Mouse (Mus musculus) layer of hippocampus, postnatal 10 days (tissue): Measurements from ENCODE around the gene Akap8. TPM values are rescaled to one million over a fixed set of nuclear protein-coding genes. Genes with fewer than 3 reads are reported as not detected.

Experiments used
- total RNA-seq, 2 experiments: library from RNA; stranded (reverse); gene quantifications; 2 replicates each; pipeline ENCODE4 v1.2.3; 2021

The Akap8 gene
- total RNA-seq, 2 experiments from 2014 or later: 88.7 to 112 TPM

Other genes starting within 250 kb of the Akap8 start
- gene Notch3, start 154.4 kb downstream of the Akap8 start, total RNA-seq: 10 to 100 TPM; 21.0 to 23.7 TPM
- gene Ephx3, start 131.7 kb downstream of the Akap8 start, total RNA-seq: under 1 TPM in 1 of 2 experiments, not detected in 1; 0.14 TPM
- 100 to 1,000 TPM; 112 to 126 TPM for gene Brd4, start 36.5 kb downstream of the Akap8 start, total RNA-seq
- 100 to 1,000 TPM; 115 to 140 TPM for gene Akap8l, start 29.4 kb upstream of the Akap8 start, total RNA-seq
- gene Wiz, start 68.2 kb upstream of the Akap8 start, total RNA-seq: 10 to 100 TPM; 84.1 to 92.5 TPM
- gene Rasal3, start 82.3 kb upstream of the Akap8 start, total RNA-seq: 1 to 10 TPM; 3.2 to 3.6 TPM
- not detected for gene Pglyrp2, start 102.9 kb upstream of the Akap8 start, total RNA-seq
- not detected for gene Cyp4f39, start 131.5 kb upstream of the Akap8 start, total RNA-seq
- gene Cyp4f17, start 184.8 kb upstream of the Akap8 start, total RNA-seq: 1 to 10 TPM; 4.9 TPM
- gene Cyp4f16, start 215.3 kb upstream of the Akap8 start, total RNA-seq: 1 to 10 TPM; 8.5 to 8.7 TPM